Mouse (Mus musculus) left cerebral cortex, postnatal 25 days (tissue): ENCODE results near the gene Zfp383. TPM values are rescaled to one million over a fixed set of nuclear protein-coding genes. Genes with fewer than 3 reads are reported as not detected.
"Not testable (repeated sequence)": the region's sequence is repeated elsewhere in the genome, so short reads cannot be mapped to it uniquely, and the experiment has no call there.

Experiments
- DNase-seq, 2 experiments: peaks; one replicate each; pipeline ENCODE4 v3.0.0; 2022; ENCODE audit warnings: low spot score in 2 of 2, mixed read lengths in 1 of 2
- intact Hi-C: fragments of 180-260 bp; cut with DNase I; formaldehyde crosslinking; loops from one replicate; pipeline ENCODE4 v1.15.1; 2025
- total RNA-seq, 2 experiments: library from RNA; stranded (reverse); gene quantifications; 2 replicates each; pipeline ENCODE4 v1.2.3; 2021

Zfp383 gene
- total RNA-seq: 1 to 10 TPM; 8.0 to 8.8 TPM

DNA sequence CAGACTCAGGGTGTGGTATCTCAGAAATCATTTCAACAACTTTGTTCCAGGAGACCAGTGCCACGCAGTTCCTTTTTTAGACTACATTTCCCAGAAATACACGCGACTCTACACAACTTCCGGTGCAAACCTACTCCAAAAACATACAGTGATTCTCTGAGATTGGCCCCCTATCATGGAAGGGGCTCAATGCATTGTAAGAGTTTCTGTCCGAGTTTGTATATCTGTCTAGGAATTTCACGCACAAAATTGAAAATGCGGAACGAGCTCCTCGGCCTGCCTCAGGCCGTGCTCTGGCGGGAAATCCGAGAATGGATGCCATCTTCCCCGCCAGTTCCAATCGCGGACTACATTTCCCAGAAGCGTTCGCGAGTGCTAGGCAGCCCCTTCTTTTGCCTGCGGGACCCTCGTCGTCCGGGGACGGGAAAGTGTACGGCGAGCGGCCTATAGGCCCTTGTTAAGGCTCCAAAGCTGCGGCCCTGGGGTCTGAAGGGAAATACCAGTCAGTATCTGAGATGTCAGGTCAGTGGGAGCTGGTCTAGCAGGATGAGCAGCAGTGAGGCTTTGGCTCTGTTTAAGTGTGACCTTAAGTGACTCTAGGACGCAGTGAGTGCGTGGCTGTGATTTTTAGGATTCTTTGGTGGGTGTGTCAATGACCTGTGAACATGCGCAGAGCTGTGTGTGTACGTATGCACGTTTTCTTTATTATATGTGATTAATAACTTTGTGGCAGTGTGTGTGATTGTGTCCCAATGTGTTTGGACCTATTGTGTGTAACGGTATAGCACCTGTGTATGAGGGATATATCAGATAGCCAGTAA lies at the start of gene Zfp383:
Gene Zfp383, plus strand, starts transcription at position 94 of the 821 bp plus-strand sequence.
- intact Hi-C loops: loop anchor here (5.0 kb wide), 3 partner anchors 51 to 141 kb away; partner anchors contain the start of genes Zfp420, Zfp790 and Zfp84
- peak; percentile 87 for DNase-seq

DNA sequence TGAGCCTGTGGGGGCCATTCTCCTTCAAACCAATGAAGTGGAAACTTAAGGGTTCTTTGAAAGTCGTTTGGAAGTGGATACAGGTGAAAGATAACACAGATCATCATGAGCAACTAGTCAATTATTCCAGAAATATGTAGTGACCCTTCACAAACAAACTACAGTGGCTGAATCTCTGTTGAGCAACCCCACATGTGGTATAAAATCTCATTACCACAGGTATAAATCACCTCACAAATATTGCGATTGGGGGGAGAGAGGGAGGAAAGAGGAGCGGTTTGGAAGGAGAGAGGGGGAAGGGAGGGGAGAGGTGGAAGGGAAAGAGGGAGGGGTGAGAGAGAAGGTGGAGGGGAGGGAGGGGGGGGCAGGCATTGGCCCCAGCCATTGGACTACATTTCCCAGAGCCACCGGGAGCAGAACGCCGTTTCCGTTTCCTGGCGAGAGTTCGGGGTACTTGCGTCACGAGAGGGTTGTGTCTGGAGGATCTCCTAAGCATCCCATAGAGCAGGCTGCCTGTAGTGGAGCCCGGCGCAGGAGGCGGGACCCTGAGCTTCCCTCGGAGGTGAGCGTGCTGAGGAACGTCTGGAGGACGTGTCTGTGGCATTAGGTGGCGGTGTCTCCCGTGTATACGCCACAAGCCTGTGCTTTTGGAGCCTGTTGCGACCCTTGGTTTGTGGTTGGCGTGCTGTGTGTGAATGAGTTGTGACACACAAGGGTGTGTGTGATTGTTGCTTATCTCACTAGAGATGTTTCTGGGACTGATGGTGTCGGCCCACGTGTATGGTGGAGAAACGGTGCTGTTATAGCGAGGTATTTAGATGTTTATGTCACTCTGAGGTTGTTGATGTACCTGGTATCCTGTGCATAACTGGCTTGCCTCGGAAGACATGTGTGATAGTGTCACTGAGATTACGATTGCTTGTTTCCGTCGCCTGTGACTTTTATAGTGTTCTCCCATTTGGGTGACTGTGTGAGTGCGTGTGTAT lies 48.2 kb upstream of the Zfp383 start, which contains the start of gene Zfp420:
Gene Zfp420, plus strand, starts transcription at position 448 of the 986 bp plus-strand sequence.
- intact Hi-C loops: loop anchor here (5.0 kb wide), 1 partner anchor 47 kb away; the partner anchor contains the start of genes Zfp27 and Zfp383

DNA sequence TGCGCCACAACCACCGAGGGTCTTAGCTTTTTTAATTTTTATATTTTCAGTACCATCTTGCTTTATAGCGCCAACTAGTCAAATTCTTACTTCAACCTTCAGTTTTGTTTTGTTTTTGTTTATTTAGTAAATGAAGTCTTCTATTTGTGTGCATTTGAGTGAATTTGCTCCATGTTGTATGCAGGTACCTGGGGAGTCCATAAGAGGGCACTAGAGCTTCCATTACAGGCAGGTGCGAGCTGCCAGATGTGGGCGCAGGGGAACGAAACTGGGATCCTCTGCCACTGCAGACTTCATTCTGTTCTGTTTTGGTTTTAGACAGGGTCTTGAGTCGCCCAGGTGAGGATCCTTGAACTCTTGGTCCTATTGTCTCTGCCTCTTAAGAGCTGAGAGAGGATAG lies 46.4 kb upstream of the Zfp383 start:
- DNase-seq: no peak
- intact Hi-C loops: no loop called here

More for the DNA sequence above, 48.2 kb upstream of the Zfp383 start, which contains the start of gene Zfp420:
- peak; percentile 88 to 97 for DNase-seq

DNA sequence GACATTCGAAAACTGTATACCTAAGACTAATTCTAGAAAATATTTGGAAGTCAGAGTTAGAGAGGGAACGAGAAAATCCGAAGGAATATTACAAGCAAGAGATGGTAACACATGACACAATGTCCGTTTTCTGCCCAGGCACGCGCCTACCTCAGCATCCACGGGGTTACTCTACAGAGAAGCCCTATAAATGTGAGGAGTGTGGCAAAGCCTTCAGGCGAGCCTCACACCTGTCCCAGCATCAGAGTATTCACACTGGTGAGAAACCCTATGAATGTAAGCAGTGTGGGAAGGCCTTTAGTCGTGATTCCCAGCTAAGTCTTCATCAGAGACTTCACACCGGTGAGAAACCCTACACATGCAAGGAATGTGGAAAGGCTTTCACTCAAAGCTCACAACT lies 33.8 kb upstream of the Zfp383 start:
- intact Hi-C loops: no loop called here
- no peak for DNase-seq

GRCm38 (mm10) chr7:29877561-29877960 lies 30.5 kb upstream of the Zfp383 start:
- DNase-seq, intact Hi-C loops: not testable (repeated sequence)

GRCm38 (mm10) chr7:29880056-29880455 lies 28.0 kb upstream of the Zfp383 start:
- DNase-seq: no peak
- intact Hi-C loops: no loop called here

GRCm38 (mm10) chr7:29880916-29881315 lies 27.1 kb upstream of the Zfp383 start:
- no peak for DNase-seq
- intact Hi-C loops: no loop called here

DNA sequence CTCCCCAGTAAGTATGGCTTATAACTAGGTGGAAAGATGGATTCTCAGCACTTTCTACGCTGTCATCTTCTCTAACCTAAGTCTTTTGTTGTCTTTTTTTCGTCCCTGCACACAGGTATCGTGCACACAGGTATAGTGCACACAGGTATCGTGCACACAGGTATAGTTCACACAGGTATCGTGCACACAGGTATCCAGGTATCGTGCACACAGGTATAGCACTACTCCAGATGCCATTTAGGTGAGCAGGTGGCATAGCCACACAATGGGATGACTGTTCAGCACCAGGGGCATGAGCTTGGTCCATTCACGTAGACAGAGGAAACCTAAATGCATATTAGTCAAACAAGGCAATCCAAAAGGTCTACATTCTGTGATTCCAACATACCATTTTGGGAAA lies 17.5 kb upstream of the Zfp383 start:
- intact Hi-C loops: no loop called here
- no peak for DNase-seq

DNA sequence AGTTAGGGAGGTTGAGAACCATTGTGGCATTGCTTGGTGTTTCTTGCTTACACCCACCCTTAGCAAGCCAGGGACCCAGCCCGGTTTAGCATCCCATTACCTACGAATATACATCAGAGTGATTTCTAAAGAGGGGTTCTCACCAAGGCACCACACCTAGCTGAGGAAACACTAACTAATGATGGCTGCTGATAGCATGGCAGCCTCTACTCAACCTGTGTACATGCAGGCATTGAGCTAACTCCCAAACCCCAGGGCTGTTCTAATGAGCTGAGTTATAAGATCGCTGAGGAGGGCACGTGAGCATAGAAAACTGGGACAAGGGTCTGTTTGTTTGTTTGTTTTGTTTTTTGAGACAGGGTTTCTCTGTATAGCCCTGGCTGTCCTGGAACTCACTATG lies 15.3 kb upstream of the Zfp383 start:
- intact Hi-C loops: no loop called here

GRCm38 (mm10) chr7:29898351-29898750 lies 9.7 kb upstream of the Zfp383 start:
- DNase-seq: no peak
- intact Hi-C loops: no loop called here

More for the DNA sequence above, 15.3 kb upstream of the Zfp383 start:
- no peak for DNase-seq

GRCm38 (mm10) chr7:29904101-29904500 lies 3.9 kb upstream of the Zfp383 start:
- DNase-seq: no peak
- intact Hi-C loops: no loop called here

- peak; percentile 66 to 89 for DNase-seq
- intact Hi-C loops: loop anchor here (1.0 to 5.0 kb wide), 4 partner anchors 48 to 139 kb away; partner anchors contain the start of genes Zfp420, Zfp74, Zfp790 and Zfp84
These were observed 1.9 kb upstream of the Zfp383 start, which contains the start of gene Zfp27 for GRCm38 (mm10) chr7:29905966-29906681. Gene Zfp27, minus strand, starts transcription at chr7:29906572.

DNA sequence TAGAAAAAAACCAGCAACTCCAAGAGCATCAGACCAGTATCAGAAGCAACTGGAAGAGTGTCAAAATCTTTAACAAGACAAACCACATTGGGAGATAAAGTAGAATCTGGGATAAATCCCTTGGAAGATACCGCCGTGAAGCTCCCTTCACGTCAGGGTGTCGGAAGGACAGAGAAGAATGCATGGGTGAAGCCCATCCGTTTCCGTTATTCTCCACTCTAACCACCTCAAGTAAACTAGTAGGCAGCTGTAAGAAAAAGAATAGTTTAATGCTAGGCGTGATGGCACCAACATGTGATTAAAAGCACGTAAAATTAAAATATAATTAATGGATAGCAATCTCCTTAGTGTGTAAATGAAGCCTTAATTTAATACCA lies 1.4 kb upstream of the Zfp383 start:
- DNase-seq: no peak
- intact Hi-C loops: loop anchor here (1.0 to 5.0 kb wide), 4 partner anchors 48 to 139 kb away; partner anchors contain the start of genes Zfp420, Zfp74, Zfp790 and Zfp84

GRCm38 (mm10) chr7:29907206-29907605 lies 817 bp upstream of the Zfp383 start:
- no peak for DNase-seq
- intact Hi-C loops: loop anchor here (5.0 kb wide), 3 partner anchors 50 to 140 kb away; partner anchors contain the start of genes Zfp420, Zfp790 and Zfp84

GRCm38 (mm10) chr7:29910252-29910651 lies 2.2 kb downstream of the Zfp383 start:
- intact Hi-C loops: no loop called here

DNA sequence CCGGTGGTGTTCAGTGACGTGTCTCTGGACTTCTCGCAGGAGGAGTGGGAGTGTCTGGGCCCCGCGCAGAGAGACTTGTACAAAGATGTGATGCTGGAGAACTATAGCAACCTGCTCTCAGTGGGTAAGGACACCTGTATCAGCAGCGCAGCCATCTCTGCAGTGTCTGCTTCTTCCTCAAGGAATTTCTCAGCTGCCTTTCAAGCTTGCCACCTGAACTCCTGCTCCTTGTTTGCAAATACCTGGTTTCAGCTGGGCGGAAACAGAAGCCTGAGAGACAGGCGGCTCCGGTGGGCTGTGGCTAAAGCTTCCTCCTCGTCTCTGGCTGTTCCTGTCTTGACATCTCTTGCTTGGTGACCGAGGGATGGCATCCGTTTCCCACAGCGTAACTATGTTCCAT lies 4.1 kb downstream of the Zfp383 start:
- DNase-seq: no peak
- intact Hi-C loops: no loop called here

More at GRCm38 (mm10) chr7:29910252-29910651, 2.2 kb downstream of the Zfp383 start:
- DNase-seq: no peak

- DNase-seq: no peak
- intact Hi-C loops: no loop called here
These were observed 9.5 kb downstream of the Zfp383 start for GRCm38 (mm10) chr7:29917371-29918061.

DNA sequence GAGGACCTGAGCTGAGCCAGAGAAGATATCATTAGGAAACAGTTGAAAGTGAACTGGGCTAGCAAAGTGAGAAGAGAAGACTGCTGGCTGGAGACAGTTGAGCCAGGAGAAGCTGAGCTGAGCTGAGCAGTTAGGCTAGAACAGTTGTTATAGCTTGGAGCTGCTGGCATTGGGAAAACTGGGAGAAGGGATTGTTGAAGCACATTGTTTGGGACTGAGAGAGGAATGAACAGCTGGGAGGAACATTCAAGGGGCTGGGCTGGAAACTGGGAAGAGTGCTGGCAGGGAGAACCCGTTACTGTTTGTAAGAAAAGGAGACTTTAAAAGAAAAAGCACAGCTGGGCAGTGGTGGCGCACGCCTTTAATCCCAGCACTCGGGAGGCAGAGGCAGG lies 10.0 kb downstream of the Zfp383 start:
- intact Hi-C loops: no loop called here
- no peak for DNase-seq
